Mouse (Mus musculus) stomach, embryonic 16.5 days (tissue): ENCODE results near the gene Sorcs3. TPM values are rescaled to one million over a fixed set of nuclear protein-coding genes. Genes with fewer than 3 reads are reported as not detected.

Experiments used
- ATAC-seq: fragments of 200-750 bp; cut with Nextera tagmentation; 2 replicates; pipeline ENCODE4 v1.8.0; 2017; ENCODE audit warnings: moderate number of reproducible peaks, moderate TSS enrichment; ENCODE audit not compliant: insufficient read depth, low FRiP score
- H3K27ac ChIP-seq: fragments of 300-500 bp; sonication (generic); 2 replicates; pipeline ENCODE4 v1.5.1; 2014; ENCODE audit warnings: low read length
- H3K27me3 ChIP-seq: fragments of 300-500 bp; sonication (generic); 2 replicates; pipeline ENCODE4 v1.6.1; 2014; ENCODE audit warnings: low read length, control low read depth, mixed read lengths; ENCODE audit not compliant: control insufficient read depth, insufficient read depth
- H3K36me3 ChIP-seq: fragments of 300-500 bp; sonication (generic); 2 replicates; pipeline ENCODE4 v1.6.1; 2014; ENCODE audit warnings: low read length; ENCODE audit not compliant: control insufficient read depth, insufficient read depth
- H3K4me1 ChIP-seq: fragments of 300-500 bp; sonication (generic); 2 replicates; pipeline ENCODE4 v1.6.1; 2014; ENCODE audit warnings: low read length, control low read depth, mixed read lengths; ENCODE audit not compliant: control insufficient read depth, insufficient read depth
- H3K4me2 ChIP-seq: fragments of 300-500 bp; sonication (generic); 2 replicates; pipeline ENCODE4 v1.6.1; 2014; ENCODE audit warnings: low read depth, low read length, mixed read lengths
- H3K4me3 ChIP-seq: fragments of 300-500 bp; sonication (generic); replicated peaks from 2 replicates; pipeline ENCODE4 v1.5.1; 2014; ENCODE audit warnings: mild to moderate bottlenecking, low read length
- H3K9ac ChIP-seq: fragments of 300-500 bp; sonication (generic); 2 replicates; pipeline ENCODE4 v1.6.1; 2014; ENCODE audit warnings: low read length
- H3K9me3 ChIP-seq: fragments of 300-500 bp; sonication (generic); replicated peaks from 2 replicates; pipeline ENCODE4 v1.6.1; 2016; ENCODE audit warnings: low read length, control low read depth; ENCODE audit not compliant: control insufficient read depth
- WGBS: fragments of 180-500 bp; shearing (Covaris S2); extraction: QIAGEN DNeasy Blood & Tissue Kit; methylation state at CpG from one replicate; pipeline ENCODE4 v1.1.7; 2014; 5-methylcytosine and 5-hydroxymethylcytosine counted together
- polyA plus RNA-seq: library from polyadenylated mRNA; unstranded; fragments of >200 nt; fragmentation: Nextera tagmentation; extraction: Ambion mirVana; gene quantifications from 2 replicates; pipeline ENCODE4 v1.2.1, GENCODE M21; 2015

The Sorcs3 gene
- polyA plus RNA-seq, 1 experiment from 2014 or later, result 0.81 TPM

DNA sequence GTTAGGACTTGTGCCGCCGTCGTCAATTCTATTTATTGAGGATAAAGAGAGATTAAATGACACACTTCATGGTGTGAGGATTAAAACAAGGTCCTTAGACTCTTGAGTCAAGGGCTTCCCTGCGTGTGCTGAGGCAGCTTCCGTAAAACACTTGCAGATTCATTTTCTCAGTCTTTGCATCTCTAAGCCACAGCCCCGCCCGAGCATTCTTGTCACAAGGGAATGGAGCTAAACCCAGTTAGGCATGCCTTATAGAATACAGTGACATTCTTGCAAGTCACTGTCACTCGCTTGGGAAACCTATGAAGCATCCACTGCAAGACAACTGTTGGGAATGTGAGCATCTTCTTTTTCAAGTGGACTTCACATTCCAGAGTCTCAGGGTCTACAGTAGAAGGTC is 102.5 kb downstream of the Sorcs3 start:
- H3K9ac ChIP-seq, result no peak overlapping the region
- WGBS, result 85% methylated on average over 8 of the region's 8 CpGs
- ATAC-seq, result no peak
- H3K9me3 ChIP-seq, result no peaks in the 10 kb centered on the region
- H3K4me2 ChIP-seq, result no peak overlapping the region
- no peaks in the 10 kb centered on the region for H3K36me3 ChIP-seq
- H3K4me3 ChIP-seq, result no peak overlapping the region
- no peak overlapping the region for H3K27ac ChIP-seq
- no peaks in the 10 kb centered on the region for H3K27me3 ChIP-seq
- no peaks in the 10 kb centered on the region for H3K4me1 ChIP-seq

DNA sequence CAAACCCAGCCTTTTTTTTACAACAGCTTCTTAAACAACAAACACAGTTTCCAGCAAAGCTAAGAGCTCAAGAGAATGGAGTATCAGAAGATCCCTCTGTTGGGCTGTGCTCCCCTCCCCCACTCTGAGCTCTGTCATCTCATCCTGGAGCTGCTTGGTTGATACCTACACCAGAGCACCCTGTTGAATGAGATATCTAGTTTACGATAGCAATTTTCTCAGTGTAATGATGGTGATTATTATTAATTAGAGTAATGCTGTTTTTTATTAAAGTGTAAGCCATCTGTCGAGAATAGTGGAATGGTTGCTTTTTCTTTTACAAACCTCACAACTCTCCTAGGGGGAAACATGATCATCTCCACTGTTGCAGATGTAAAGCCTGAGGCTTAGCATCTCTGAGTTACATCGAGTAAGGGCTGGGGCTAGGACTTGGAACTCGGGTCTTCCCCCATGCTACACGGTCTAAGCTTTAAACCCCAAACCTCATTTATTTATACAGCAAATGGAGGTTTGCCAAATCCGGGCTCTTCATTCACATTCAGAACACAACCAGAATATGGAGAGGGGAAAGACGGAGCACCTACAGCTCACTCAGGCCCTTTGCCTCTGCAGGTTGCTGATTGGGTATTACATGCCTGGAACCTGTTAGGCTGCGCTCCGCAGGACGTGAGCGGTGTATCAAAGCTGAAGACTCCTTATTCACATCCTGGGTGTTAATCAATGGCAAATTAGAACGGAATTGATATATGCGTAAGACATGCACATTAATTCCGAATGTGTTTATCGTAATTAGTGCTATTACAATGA is 103.9 kb downstream of the Sorcs3 start:
- Histone ChIP-seq H3K4me1 (no peaks in the 10 kb centered on the region), H3K4me3 (no peak overlapping the region), H3K27ac (no peak overlapping the region), H3K9ac (no peak overlapping the region), H3K9me3 (no peaks in the 10 kb centered on the region), H3K27me3 (no peaks in the 10 kb centered on the region), H3K4me2 (no peak overlapping the region), H3K36me3 (no peaks in the 10 kb centered on the region)
- 72% methylated on average over 15 of the region's 15 CpGs for WGBS
- ATAC-seq, result no peak

DNA sequence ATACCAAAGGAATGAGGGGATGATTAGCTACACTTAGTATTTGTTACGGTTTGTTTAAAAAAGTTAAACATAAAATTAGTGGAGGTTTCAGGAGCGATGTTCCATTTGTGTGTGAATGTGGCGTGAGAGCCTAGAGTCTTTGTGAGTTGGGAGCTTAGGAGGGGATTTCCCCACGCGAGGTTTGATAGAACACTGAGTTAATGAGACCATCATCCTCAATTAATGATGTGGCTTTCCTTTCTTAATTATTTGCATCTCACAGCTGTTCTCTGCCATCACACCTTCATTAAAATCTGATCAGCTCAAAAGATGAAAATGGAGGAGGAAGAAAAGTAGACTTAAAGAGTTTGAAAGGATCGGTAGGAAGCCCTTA is 104.5 kb downstream of the Sorcs3 start:
- Histone ChIP-seq H3K36me3 (no peaks in the 10 kb centered on the region), H3K27me3 (no peaks in the 10 kb centered on the region), H3K4me1 (no peaks in the 10 kb centered on the region), H3K9me3 (no peaks in the 10 kb centered on the region), H3K4me3 (no peak overlapping the region), H3K27ac (no peak overlapping the region), H3K4me2 (no peak overlapping the region), H3K9ac (no peak overlapping the region)
- no peak for ATAC-seq
- WGBS, result 84% methylated on average over 6 of the region's 6 CpGs

DNA sequence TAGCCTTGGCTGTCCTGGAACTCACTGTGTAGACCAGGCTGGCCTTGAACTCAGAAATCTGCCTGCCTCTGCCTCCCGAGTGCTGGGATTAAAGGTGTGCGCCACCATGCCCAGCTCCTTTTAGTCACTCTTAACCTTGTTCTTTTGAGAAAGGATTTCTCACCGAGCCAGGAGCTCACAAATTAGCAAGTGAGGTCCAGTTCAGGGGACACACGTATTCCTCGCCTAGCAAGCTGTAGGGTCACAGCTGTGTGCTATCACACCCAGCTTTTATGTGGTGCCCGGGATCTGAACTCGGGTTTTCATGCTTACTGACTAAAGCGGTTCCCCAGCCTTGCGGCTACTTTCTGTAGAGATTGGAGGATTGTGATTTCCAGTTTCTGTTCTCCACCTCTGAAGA is 108.0 kb downstream of the Sorcs3 start:
- H3K27ac ChIP-seq, result no peak overlapping the region
- H3K36me3 ChIP-seq, result no peaks in the 10 kb centered on the region
- no peak overlapping the region for H3K9ac ChIP-seq
- H3K4me3 ChIP-seq, result no peak overlapping the region
- no peak overlapping the region for H3K4me2 ChIP-seq
- H3K9me3 ChIP-seq, result no peaks in the 10 kb centered on the region
- 92% methylated on average over 9 of the region's 9 CpGs for WGBS
- no peaks in the 10 kb centered on the region for H3K27me3 ChIP-seq
- ATAC-seq, result no peak
- H3K4me1 ChIP-seq, result no peaks in the 10 kb centered on the region

DNA sequence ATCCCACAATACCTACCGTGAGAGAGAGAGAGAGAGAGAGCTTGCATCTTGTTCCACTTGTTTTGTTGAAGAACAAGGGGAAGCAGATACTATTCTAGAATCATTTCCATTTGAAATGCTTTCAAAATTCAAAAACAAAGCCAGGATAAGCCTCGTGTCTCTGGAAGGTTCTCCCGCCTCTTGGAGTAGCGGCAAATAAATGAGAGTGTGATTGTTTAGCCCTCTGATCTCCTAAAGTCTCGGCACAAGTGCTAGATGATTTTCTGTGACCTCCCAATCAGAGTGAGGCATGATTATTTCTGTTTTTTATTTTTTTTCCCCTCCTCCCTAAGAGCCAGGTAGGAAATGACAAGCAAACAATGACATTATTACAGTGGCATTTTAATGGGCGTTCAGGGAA is 121.3 kb downstream of the Sorcs3 start:
- no peaks in the 10 kb centered on the region for H3K36me3 ChIP-seq
- H3K27me3 ChIP-seq, result no peaks in the 10 kb centered on the region
- H3K4me2 ChIP-seq, result no peak overlapping the region
- H3K9ac ChIP-seq, result no peak overlapping the region
- no peak for ATAC-seq
- 62% methylated on average over 6 of the region's 6 CpGs for WGBS
- no peaks in the 10 kb centered on the region for H3K9me3 ChIP-seq
- no peaks in the 10 kb centered on the region for H3K4me1 ChIP-seq
- no peak overlapping the region for H3K4me3 ChIP-seq
- H3K27ac ChIP-seq, result no peak overlapping the region

DNA sequence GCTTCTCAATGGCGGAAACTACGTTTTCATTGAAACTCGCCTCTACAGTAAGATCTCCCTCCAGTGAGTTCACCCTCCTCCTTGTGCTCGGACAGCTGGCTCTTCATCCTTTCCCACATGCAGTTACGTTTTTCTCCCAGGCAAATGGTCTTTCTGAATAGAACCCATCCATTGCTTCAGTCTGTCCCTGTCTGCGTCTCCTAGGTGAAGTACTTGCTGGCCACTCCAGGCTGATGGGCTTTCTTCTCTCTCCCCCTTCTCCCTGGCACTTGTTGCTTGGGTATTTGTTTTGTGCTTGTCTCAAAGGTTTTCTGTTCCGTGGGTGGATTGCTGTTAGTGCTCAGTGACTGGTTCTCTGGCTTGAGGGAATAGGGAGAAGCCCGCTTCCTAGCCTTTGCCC is 122.3 kb downstream of the Sorcs3 start:
- Histone ChIP-seq H3K27me3 (no peaks in the 10 kb centered on the region), H3K9ac (no peak overlapping the region), H3K36me3 (no peaks in the 10 kb centered on the region), H3K9me3 (no peaks in the 10 kb centered on the region), H3K4me2 (no peak overlapping the region), H3K27ac (no peak overlapping the region), H3K4me1 (no peaks in the 10 kb centered on the region), H3K4me3 (no peak overlapping the region)
- WGBS, result 79% methylated on average over 8 of the region's 8 CpGs
- no peak for ATAC-seq

DNA sequence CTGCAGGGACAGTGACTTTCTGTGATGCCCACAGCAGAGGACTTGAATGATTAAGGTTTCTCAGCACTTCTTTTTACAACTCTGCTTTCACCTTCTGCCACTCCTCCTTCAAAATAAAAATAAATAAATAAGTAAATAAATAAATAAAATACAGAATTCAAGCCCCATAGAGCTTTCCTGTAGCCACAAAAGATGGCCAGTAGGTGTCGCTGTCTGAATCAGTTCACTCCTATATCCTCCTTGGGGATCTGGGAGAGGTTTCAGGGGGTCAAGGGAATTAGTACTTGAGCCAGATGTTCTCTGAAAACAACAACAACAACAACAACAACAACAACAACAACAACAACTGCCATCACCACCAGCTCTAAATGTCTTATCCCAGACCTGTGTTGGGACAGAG is 125.8 kb downstream of the Sorcs3 start:
- Histone ChIP-seq H3K27me3 (no peaks in the 10 kb centered on the region), H3K36me3 (no peaks in the 10 kb centered on the region), H3K27ac (no peak overlapping the region), H3K4me3 (no peak overlapping the region), H3K9ac (no peak overlapping the region), H3K9me3 (no peaks in the 10 kb centered on the region), H3K4me1 (no peaks in the 10 kb centered on the region), H3K4me2 (no peak overlapping the region)
- WGBS, result 19% methylated on average over 1 of the region's 1 CpGs
- ATAC-seq, result no peak

DNA sequence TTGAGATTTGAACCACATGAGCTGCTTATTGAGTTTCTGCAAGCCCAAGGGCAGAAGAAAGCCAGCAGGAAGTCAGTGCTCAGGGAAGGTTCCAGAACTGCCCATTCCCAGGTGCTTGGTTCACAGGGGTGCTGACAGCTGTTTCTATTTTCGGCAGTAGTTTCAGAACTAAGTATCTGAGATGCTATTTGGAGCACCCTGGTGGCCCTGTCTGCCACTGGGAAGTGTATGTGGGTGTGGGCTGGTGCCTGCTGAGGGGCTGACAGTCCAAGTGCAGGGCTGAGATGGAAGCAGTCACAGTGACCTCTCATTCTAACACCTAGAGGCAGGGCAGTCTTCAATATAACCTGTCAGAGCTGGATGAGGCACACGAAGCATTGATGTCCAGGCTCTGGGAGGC is 127.3 kb downstream of the Sorcs3 start:
- Histone ChIP-seq H3K4me3 (no peak overlapping the region), H3K9me3 (no peaks in the 10 kb centered on the region)
- ATAC-seq, result no peak

DNA sequence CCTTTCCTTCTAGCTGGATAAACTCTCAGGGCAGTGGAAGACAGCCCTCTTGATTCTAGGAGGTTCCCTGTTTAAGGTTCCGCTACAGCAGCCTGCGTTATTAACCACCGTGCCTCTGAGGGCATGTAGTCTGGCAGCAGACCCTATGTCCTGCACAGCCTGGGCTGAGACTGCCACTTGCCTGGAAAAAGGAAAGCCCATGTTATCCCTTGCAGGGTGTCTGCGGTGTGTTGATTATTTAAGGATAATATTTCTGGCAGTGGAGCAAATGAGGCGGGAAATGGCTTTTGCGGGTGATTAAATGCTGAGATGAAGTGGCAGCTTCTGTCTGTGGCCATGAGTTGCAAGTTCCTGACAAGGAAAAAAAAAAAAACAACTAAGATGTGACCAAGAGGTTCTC is 131.6 kb downstream of the Sorcs3 start:
- no peak for ATAC-seq
- Histone ChIP-seq H3K4me2 (no peak overlapping the region), H3K27ac (no peak overlapping the region), H3K4me3 (no peak overlapping the region), H3K9ac (no peak overlapping the region), H3K9me3 (no peaks in the 10 kb centered on the region), H3K36me3 (no peaks in the 10 kb centered on the region), H3K4me1 (no peaks in the 10 kb centered on the region), H3K27me3 (no peaks in the 10 kb centered on the region)
- 61% methylated on average over 6 of the region's 6 CpGs for WGBS

More for the DNA sequence above, 127.3 kb downstream of the Sorcs3 start:
- 74% methylated on average over 2 of the region's 2 CpGs for WGBS
- Histone ChIP-seq H3K4me2 (no peak overlapping the region), H3K9ac (no peak overlapping the region), H3K36me3 (no peaks in the 10 kb centered on the region), H3K4me1 (no peaks in the 10 kb centered on the region), H3K27me3 (no peaks in the 10 kb centered on the region), H3K27ac (no peak overlapping the region)
